Mouse (Mus musculus) liver, postnatal 0 days (tissue): ENCODE measurements around the gene 4933407L21Rik. TPM values are rescaled to one million over a fixed set of nuclear protein-coding genes. Genes with fewer than 3 reads are reported as not detected.
A peak's percentile ranks its signal among the peaks of the same experiment; 100 is the strongest.

ENCODE experiments used
- ATAC-seq: fragments of 200-750 bp; cut with Nextera tagmentation; 2 replicates; pipeline ENCODE4 v1.8.0; 2017; ENCODE audit warnings: mild to moderate bottlenecking, moderate library complexity
- DNase-seq: peaks from one replicate; pipeline ENCODE4 v3.0.0-alpha.2; 2016
- H3K27ac ChIP-seq: fragments of 300-500 bp; sonication (generic); 2 replicates; pipeline ENCODE4 v1.5.1; 2014; ENCODE audit warnings: antibody characterized with exemption, moderate library complexity, mild to moderate bottlenecking, low read depth
- H3K27me3 ChIP-seq: fragments of 300-500 bp; sonication (generic); 2 replicates; pipeline ENCODE4 v1.6.1; 2014; ENCODE audit warnings: low read length, control low read depth, mixed read lengths; ENCODE audit not compliant: insufficient read depth
- H3K36me3 ChIP-seq: fragments of 300-500 bp; sonication (generic); replicated peaks from 2 replicates; pipeline ENCODE4 v1.6.1; 2014; ENCODE audit warnings: mild to moderate bottlenecking, control low read depth, low read length, moderate library complexity, mixed read lengths; ENCODE audit not compliant: insufficient read depth
- H3K4me1 ChIP-seq: fragments of 300-500 bp; sonication (generic); 2 replicates; pipeline ENCODE4 v1.6.1; 2014; ENCODE audit warnings: antibody characterized with exemption, mild to moderate bottlenecking, control low read depth; ENCODE audit not compliant: insufficient read depth
- H3K4me2 ChIP-seq: fragments of 300-500 bp; sonication (generic); 2 replicates; pipeline ENCODE4 v1.6.1; 2014; ENCODE audit warnings: low read depth, mild to moderate bottlenecking, low read length, moderate library complexity, mixed read lengths
- H3K4me3 ChIP-seq: fragments of 300-500 bp; sonication (generic); 2 replicates; pipeline ENCODE4 v1.5.1; 2014; ENCODE audit warnings: low read depth, low read length
- H3K9ac ChIP-seq: fragments of 300-500 bp; sonication (generic); replicated peaks from 2 replicates; pipeline ENCODE4 v1.6.1; 2014; ENCODE audit warnings: mild to moderate bottlenecking, moderate library complexity
- H3K9me3 ChIP-seq: fragments of 300-500 bp; sonication (generic); 2 replicates; pipeline ENCODE4 v1.6.1; 2016; ENCODE audit warnings: mild to moderate bottlenecking, control low read depth, low read length, mixed read lengths
- CTCF ChIP-seq: sonication (generic); IDR thresholded peaks from 2 replicates; pipeline ENCODE4 v1.5.1; 2016; ENCODE audit warnings: antibody characterized with exemption, low read depth
- EP300 ChIP-seq: IDR thresholded peaks from 2 replicates; pipeline ENCODE4 v1.6.1; 2016; ENCODE audit warnings: antibody characterized with exemption, low read depth, mild to moderate bottlenecking
- WGBS: fragments of 180-500 bp; shearing (Covaris S2); extraction: QIAGEN DNeasy Blood & Tissue Kit; methylation state at CpG from one replicate; pipeline ENCODE4 v1.1.7; 2014; ENCODE audit not compliant: insufficient replicate concordance; 5-methylcytosine and 5-hydroxymethylcytosine counted together
- polyA plus RNA-seq: library from polyadenylated mRNA; unstranded; fragments of >200 nt; fragmentation: Nextera tagmentation; extraction: Ambion mirVana; gene quantifications from 2 replicates; pipeline ENCODE4 v1.2.1, GENCODE M21; 2015

Gene 4933407L21Rik
- polyA plus RNA-seq, 1 experiment from 2014 or later: 0.11 TPM

DNA sequence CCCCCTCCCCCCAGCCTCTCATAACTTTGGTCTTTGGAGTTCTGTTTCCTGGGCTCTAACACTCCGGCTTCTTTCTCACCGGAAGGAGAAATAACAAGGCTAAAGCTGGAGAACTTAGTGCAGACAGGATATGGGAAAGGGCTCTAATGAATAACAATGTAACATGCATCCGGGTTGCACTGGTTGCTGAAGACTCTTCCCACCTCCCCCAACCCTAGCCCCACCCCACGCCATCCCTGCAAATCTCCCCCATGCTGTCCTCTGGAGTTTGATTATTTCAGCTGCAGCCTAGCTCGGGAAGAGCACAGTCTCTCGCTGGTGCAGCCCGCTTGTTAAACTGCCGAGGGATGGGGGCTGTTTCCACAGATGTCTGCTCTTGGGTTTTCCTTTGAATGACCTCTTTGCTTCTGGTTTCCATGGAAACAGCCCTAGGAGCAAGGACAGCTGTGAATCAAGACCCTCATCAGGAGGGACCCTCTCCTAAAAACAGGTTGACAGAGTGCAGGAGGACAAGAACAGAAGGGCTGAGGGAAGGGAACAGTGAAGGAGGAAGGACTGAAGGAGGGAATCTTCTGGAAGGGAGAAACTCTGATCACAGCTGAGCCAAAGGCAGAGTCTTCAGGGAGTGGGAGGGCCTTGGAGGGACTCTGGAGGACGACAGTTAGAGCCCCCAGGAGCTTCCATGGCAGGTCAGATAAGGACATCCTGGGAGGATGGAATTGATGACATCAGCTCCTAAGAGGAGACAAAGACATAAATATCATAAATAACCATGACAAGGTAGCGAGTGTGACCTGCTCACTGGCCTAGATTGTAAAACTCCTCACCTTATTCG, 5.6 kb downstream of the 4933407L21Rik start:
- no peaks in the 10 kb centered on the region for H3K27me3 ChIP-seq
- H3K4me3 ChIP-seq: peak overlapping the region; percentile 10; the same call in 1 of the 2 replicates
- no peaks in the 10 kb centered on the region for H3K36me3 ChIP-seq
- 20% methylated on average over 11 of the region's 11 CpGs for WGBS
- H3K9ac ChIP-seq: no peak overlapping the region
- DNase-seq: no peak
- peak overlapping the region; percentile 64 for H3K27ac ChIP-seq
- H3K4me2 ChIP-seq: peak overlapping the region; percentile 47; the same call in 1 of the 2 replicates
- TF ChIP-seq CTCF: no peak
- no peak for TF ChIP-seq EP300
- peak; percentile 53 for ATAC-seq
- peaks cover 9% of the 10 kb centered on the region for H3K4me1 ChIP-seq
- H3K9me3 ChIP-seq: no peaks in the 10 kb centered on the region

- TF ChIP-seq EP300: no peak
- TF ChIP-seq CTCF: no peak
- Histone ChIP-seq H3K27ac (no peak overlapping the region), H3K9ac (no peak overlapping the region), H3K27me3 (no peaks in the 10 kb centered on the region), H3K9me3 (no peaks in the 10 kb centered on the region), H3K36me3 (no peaks in the 10 kb centered on the region), H3K4me2 (no peak overlapping the region), H3K4me1 (peaks cover 9% of the 10 kb centered on the region), H3K4me3 (no peak overlapping the region)
- no peak for ATAC-seq
- 30% methylated on average over 7 of the region's 7 CpGs for WGBS
- no peak for DNase-seq
These were observed 6.3 kb downstream of the 4933407L21Rik start for GRCm38 (mm10) chr1:85934560-85934959.

DNA sequence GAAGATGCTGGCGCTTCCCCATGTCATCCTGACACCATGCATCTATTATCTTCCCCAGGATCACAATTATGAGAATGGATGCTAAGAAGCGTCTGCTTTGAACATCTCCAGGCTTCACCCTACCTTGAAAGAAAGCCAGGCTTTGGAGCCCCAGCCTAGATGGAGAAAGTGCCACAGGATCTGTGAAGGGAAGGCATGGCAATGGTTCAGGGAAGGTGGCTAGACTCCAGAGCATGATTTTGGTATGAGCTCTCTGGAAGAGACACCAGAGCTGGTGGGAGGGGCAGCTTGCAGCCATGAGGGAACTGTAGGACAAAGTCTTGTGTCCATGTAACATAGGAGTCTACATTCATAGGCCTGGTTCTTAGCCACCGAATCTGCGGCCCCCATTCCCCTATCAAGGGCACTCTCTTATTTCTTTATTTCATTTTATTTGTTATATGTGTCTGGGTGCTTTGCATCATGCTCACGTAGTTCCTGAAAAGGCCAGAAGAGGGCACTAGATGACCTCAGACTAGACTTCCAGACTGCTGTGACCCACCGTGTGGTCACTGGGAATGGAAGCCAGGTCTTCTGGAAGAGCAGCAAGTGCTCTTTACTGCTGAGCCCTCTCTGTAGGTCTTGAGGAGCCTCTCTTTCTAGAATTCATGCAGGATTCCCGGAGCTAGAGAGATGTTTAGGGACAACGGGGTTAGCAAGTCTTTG, 7.0 kb downstream of the 4933407L21Rik start:
- 42% methylated on average over 8 of the region's 8 CpGs for WGBS

DNA sequence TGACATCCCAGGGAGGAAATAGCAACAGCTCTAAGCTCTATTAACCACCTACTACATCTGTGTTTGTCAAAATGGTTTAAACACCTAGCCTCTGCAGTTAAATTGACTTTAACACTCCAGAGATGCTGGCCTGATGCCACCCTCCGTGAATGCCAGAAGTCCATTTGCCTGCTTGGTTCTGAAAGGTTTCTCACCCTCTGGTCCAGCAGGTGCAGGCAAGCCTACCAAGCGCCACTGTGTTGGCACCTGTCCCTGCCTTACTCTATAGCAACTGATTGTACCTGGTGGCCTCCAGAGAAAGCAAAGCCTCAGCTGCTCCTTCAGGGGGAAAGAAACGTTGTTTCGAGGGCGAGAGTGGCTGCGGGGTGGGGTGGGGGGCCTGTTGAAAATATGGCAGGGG, 8.0 kb downstream of the 4933407L21Rik start:
- WGBS: 79% methylated on average over 6 of the region's 6 CpGs
- Histone ChIP-seq H3K9me3 (no peaks in the 10 kb centered on the region), H3K27ac (no peak overlapping the region), H3K4me2 (no peak overlapping the region), H3K9ac (no peak overlapping the region), H3K27me3 (no peaks in the 10 kb centered on the region), H3K36me3 (no peaks in the 10 kb centered on the region), H3K4me1 (peaks cover 9% of the 10 kb centered on the region), H3K4me3 (no peak overlapping the region)
- ATAC-seq (no peak), DNase-seq (no peak)
- no peak for TF ChIP-seq CTCF
- TF ChIP-seq EP300: no peak

More for the DNA sequence above, 7.0 kb downstream of the 4933407L21Rik start:
- Histone ChIP-seq H3K4me3 (no peak overlapping the region), H3K4me1 (peaks cover 9% of the 10 kb centered on the region), H3K27me3 (no peaks in the 10 kb centered on the region), H3K9ac (no peak overlapping the region), H3K4me2 (no peak overlapping the region), H3K36me3 (no peaks in the 10 kb centered on the region), H3K27ac (no peak overlapping the region), H3K9me3 (no peaks in the 10 kb centered on the region)
- no peak for TF ChIP-seq EP300
- TF ChIP-seq CTCF: peak; percentile 80
- DNase-seq (peak; percentile 69), ATAC-seq (peak; percentile 46; the same call in 1 of the 2 replicates)

DNA sequence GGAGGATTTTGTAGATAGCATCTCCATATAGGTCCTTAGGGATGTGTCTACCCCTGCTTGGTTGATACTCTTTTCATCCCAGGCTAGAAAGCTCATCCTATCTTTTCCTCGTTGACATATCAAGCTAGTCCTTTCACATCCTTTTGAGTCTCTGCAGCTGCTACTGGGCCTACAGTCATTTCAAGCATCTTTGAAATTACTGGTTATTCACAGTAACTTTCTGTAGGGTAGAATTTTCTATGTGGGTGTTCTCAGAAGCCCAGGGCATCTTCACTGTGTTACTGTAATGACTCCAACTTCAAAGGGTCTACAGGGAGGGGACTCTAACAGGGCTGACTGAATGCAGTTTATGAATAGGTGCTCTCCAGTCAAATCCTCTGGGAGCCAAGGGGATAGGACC, 9.0 kb downstream of the 4933407L21Rik start:
- DNase-seq: no peak
- Histone ChIP-seq H3K27ac (no peak overlapping the region), H3K36me3 (no peaks in the 10 kb centered on the region), H3K9ac (no peak overlapping the region), H3K27me3 (no peaks in the 10 kb centered on the region), H3K4me2 (no peak overlapping the region), H3K9me3 (no peaks in the 10 kb centered on the region), H3K4me1 (peaks cover 9% of the 10 kb centered on the region), H3K4me3 (no peak overlapping the region)
- TF ChIP-seq EP300: no peak
- TF ChIP-seq CTCF: no peak
- no peak for ATAC-seq
- 62% methylated on average over 1 of the region's 1 CpGs for whole genome bisulfite sequencing

DNA sequence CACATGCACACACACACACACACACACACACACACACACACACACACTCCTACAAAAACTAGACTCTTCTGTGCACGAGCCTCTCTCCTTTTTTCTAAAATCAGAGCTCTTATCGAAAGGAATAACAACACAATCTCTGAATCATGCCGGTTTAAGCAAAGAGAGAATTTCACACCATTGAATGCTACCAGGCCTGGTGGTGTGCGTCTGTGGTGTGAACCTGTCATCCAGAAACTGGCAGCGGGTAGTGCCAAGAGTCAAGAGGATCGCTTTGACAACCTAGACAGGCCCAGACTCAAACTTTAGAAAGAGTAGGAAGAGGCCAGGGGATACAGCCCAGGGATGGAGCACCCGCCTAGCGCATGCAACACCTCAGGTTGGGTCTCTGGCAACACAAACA, 14.0 kb downstream of the 4933407L21Rik start:
- DNase-seq (no peak), ATAC-seq (no peak)
- H3K27ac ChIP-seq: no peak overlapping the region
- no peaks in the 10 kb centered on the region for H3K4me1 ChIP-seq
- H3K4me2 ChIP-seq: no peak overlapping the region
- no peak overlapping the region for H3K4me3 ChIP-seq
- no peak for TF ChIP-seq CTCF
- no peak for TF ChIP-seq EP300
- H3K9ac ChIP-seq: no peak overlapping the region
- no peaks in the 10 kb centered on the region for H3K36me3 ChIP-seq
- 81% methylated on average over 8 of the region's 8 CpGs for WGBS
- no peaks in the 10 kb centered on the region for H3K27me3 ChIP-seq
- H3K9me3 ChIP-seq: no peaks in the 10 kb centered on the region
